Mouse (Mus musculus): ENCODE data around the gene Smad9.

GRCm38 (mm10) chr3:54766034-54766433 lies 10.7 kb downstream of the Smad9 start:
- TF ChIP-seq CTCF (IDR thresholded peaks at IDR 0.05; ENCODE audit: low read depth, low read length), result no peak
- no peak for TF ChIP-seq POLR2A (IDR thresholded peaks at IDR 0.05; ENCODE audit: extremely low read depth, insufficient read depth, low read length)
